Comparison of ENCODE assay signal across 22 mouse cellular contexts in genomic region chr12:70750651-70751578, GRCm38 (mm10).
A peak's percentile ranks its signal among the peaks of the same experiment; 100 is the strongest.
DNase-seq lines count a peak whose midpoint lies in the region; ATAC-seq lines count a peak whose summit lies in the region.
"Had no signal": no experiment of that assay in that cellular context is flagged by ENCODE, and none has a peak within 500 bp of the region (broad histone marks: within the 10 kb centered on the region; RNA-seq: fewer than 3 reads in every experiment).

No protein-coding gene starts in this region.

- WGBS in midbrain, embryonic 15.5 days = 63% methylated on average over 7 of the region's 7 CpGs
- WGBS in midbrain, embryonic 14.5 days = 66% methylated on average over 7 of the region's 7 CpGs
- WGBS in forebrain, embryonic 16.5 days = 35% methylated on average over 7 of the region's 7 CpGs
- 47% methylated on average over 7 of the region's 7 CpGs for whole genome bisulfite sequencing in limb, embryonic 15.5 days

- H3K4me3 ChIP-seq in midbrain, embryonic 15.5 days = no peak overlapping the region
- no peak overlapping the region for H3K4me3 ChIP-seq in midbrain, embryonic 14.5 days (replicated peaks; ENCODE audit: low read depth, low read length)
- no peak overlapping the region for H3K4me3 ChIP-seq in forebrain, embryonic 16.5 days (replicated peaks; ENCODE audit: low read length)
- no peak overlapping the region for H3K4me3 ChIP-seq in limb, embryonic 15.5 days
- H3K4me3 ChIP-seq: heart, embryonic 13.5 days; liver, embryonic 13.5 days; neural tube, embryonic 12.5 days had no signal

- H3K27ac ChIP-seq in midbrain, embryonic 15.5 days = 0 out of 2 replicates have a peak overlapping the region, but pooled peaks have one; percentile 6
- H3K27ac ChIP-seq in midbrain, embryonic 14.5 days (replicated peaks; ENCODE audit: low read depth, low read length) = no peak overlapping the region
- H3K27ac ChIP-seq in forebrain, embryonic 16.5 days (ENCODE audit: low read length) = peak overlapping the region; percentile 25; the same call in 1 of the 2 replicates
- peak overlapping the region; percentile 8 for H3K27ac ChIP-seq in limb, embryonic 15.5 days
- H3K27ac ChIP-seq: heart, embryonic 13.5 days; hindbrain, embryonic 14.5 days; kidney, postnatal 0 days; liver, embryonic 13.5 days; neural tube, embryonic 12.5 days had no signal

- no peaks in the 10 kb centered on the region for H3K9me3 ChIP-seq in midbrain, embryonic 15.5 days
- H3K9me3 ChIP-seq in midbrain, embryonic 14.5 days (ENCODE audit: control insufficient read depth, low read length) = no peaks in the 10 kb centered on the region
- no peaks in the 10 kb centered on the region for H3K9me3 ChIP-seq in forebrain, embryonic 16.5 days (ENCODE audit: control insufficient read depth, low read length)
- H3K9me3 ChIP-seq in limb, embryonic 15.5 days = no peaks in the 10 kb centered on the region
- H3K9me3 ChIP-seq: heart, embryonic 13.5 days; liver, embryonic 13.5 days; neural tube, embryonic 12.5 days had no signal

- H3K4me1 ChIP-seq in midbrain, embryonic 15.5 days = peaks cover 12% of the 10 kb centered on the region
- H3K4me1 ChIP-seq in midbrain, embryonic 14.5 days (ENCODE audit: control insufficient read depth, insufficient read depth, low read length) = peaks cover 7% of the 10 kb centered on the region
- H3K4me1 ChIP-seq in forebrain, embryonic 16.5 days (replicated peaks; ENCODE audit: control insufficient read depth, insufficient read depth, low read length) = peaks cover 3% of the 10 kb centered on the region
- peaks cover 31% of the 10 kb centered on the region for H3K4me1 ChIP-seq in limb, embryonic 15.5 days
- H3K4me1 ChIP-seq: liver, embryonic 13.5 days had no signal

- no peak overlapping the region for H3K9ac ChIP-seq in midbrain, embryonic 15.5 days
- H3K9ac ChIP-seq in midbrain, embryonic 14.5 days (replicated peaks; ENCODE audit: low read length) = no peak overlapping the region
- H3K9ac ChIP-seq in forebrain, embryonic 16.5 days (replicated peaks; ENCODE audit: low read depth, low read length) = no peak overlapping the region
- H3K9ac ChIP-seq in limb, embryonic 15.5 days = no peak overlapping the region
- H3K9ac ChIP-seq: heart, embryonic 13.5 days; hindbrain, embryonic 14.5 days; liver, embryonic 13.5 days; neural tube, embryonic 12.5 days had no signal

- no peak for ATAC-seq in midbrain, embryonic 15.5 days (replicated peaks)
- ATAC-seq in midbrain, embryonic 14.5 days (ENCODE audit: low FRiP score, low TSS enrichment) = no peak
- ATAC-seq in forebrain, embryonic 16.5 days = peak; percentile 83
- ATAC-seq in limb, embryonic 15.5 days (ENCODE audit: insufficient number of reproducible peaks, low FRiP score, low TSS enrichment, low read depth) = no peak
- ATAC-seq: intestine, postnatal 0 days had no signal

- H3K27me3 ChIP-seq in midbrain, embryonic 15.5 days (replicated peaks) = no peaks in the 10 kb centered on the region
- H3K27me3 ChIP-seq in midbrain, embryonic 14.5 days (ENCODE audit: control insufficient read depth, insufficient read depth, low read length) = no peaks in the 10 kb centered on the region
- H3K27me3 ChIP-seq in forebrain, embryonic 16.5 days (replicated peaks; ENCODE audit: control insufficient read depth, insufficient read depth, low read length) = no peaks in the 10 kb centered on the region
- H3K27me3 ChIP-seq in limb, embryonic 15.5 days = no peaks in the 10 kb centered on the region
- H3K27me3 ChIP-seq: CH12.LX; heart, embryonic 13.5 days; liver, embryonic 13.5 days; neural tube, embryonic 12.5 days had no signal

- no peaks in the 10 kb centered on the region for H3K36me3 ChIP-seq in midbrain, embryonic 15.5 days (replicated peaks)
- no peaks in the 10 kb centered on the region for H3K36me3 ChIP-seq in midbrain, embryonic 14.5 days (ENCODE audit: control insufficient read depth, insufficient read depth, low read length)
- H3K36me3 ChIP-seq in forebrain, embryonic 16.5 days (ENCODE audit: control insufficient read depth, insufficient read depth) = no peaks in the 10 kb centered on the region
- no peaks in the 10 kb centered on the region for H3K36me3 ChIP-seq in limb, embryonic 15.5 days
- H3K36me3 ChIP-seq: heart, embryonic 13.5 days; liver, embryonic 13.5 days; neural tube, embryonic 12.5 days had no signal

- DNase-seq in heart, adult 11 months = peak; percentile 92
- DNase-seq in heart, postnatal 4 days = no peak
- no peak for DNase-seq in midbrain, embryonic 14.5 days
- DNase-seq in adrenal gland, adult 8-10 months = no peak
- no peak for DNase-seq in right cerebral cortex, postnatal 10 days (ENCODE audit: low spot score in 2 of 2)
- DNase-seq: adrenal gland, postnatal 25 days; cerebellum, adult 18-20 months; cerebellum, postnatal 36 days; layer of hippocampus, postnatal 36 days; liver, embryonic 13.5 days; lung, postnatal 4 days; right cerebral cortex, adult 18-20 months; thymus, postnatal 36 days had no signal

- no peak overlapping the region for H3K4me2 ChIP-seq in midbrain, embryonic 15.5 days
- H3K4me2 ChIP-seq in midbrain, embryonic 14.5 days (ENCODE audit: low read length) = no peak overlapping the region
- H3K4me2 ChIP-seq in forebrain, embryonic 16.5 days (ENCODE audit: low read length) = no peak overlapping the region
- no peak overlapping the region for H3K4me2 ChIP-seq in limb, embryonic 15.5 days
- H3K4me2 ChIP-seq: heart, embryonic 13.5 days; hindbrain, embryonic 14.5 days; liver, embryonic 13.5 days; neural tube, embryonic 12.5 days had no signal
